Mouse (Mus musculus) heart, embryonic 15.5 days (tissue): ENCODE data around the gene Cog2. TPM values are rescaled to one million over a fixed set of nuclear protein-coding genes. Genes with fewer than 3 reads are reported as not detected.

ENCODE experiments used
- ATAC-seq: fragments of 200-750 bp; cut with Nextera tagmentation; replicated peaks from 2 replicates; pipeline ENCODE4 v1.8.0; 2017; ENCODE audit warnings: low read depth, moderate TSS enrichment; ENCODE audit not compliant: insufficient number of reproducible peaks, insufficient read depth, low FRiP score
- H3K27ac ChIP-seq: fragments of 300-500 bp; sonication (generic); 2 replicates; pipeline ENCODE4 v1.5.1; 2015; ENCODE audit warnings: mild to moderate bottlenecking, inconsistent platforms
- H3K27me3 ChIP-seq: fragments of 300-500 bp; sonication (generic); 2 replicates; pipeline ENCODE4 v1.6.1; 2015; ENCODE audit warnings: inconsistent platforms
- H3K36me3 ChIP-seq: fragments of 300-500 bp; sonication (generic); 2 replicates; pipeline ENCODE4 v1.6.1; 2015; ENCODE audit warnings: mild to moderate bottlenecking, inconsistent platforms
- H3K4me1 ChIP-seq: fragments of 300-500 bp; sonication (generic); replicated peaks from 2 replicates; pipeline ENCODE4 v1.6.1; 2015; ENCODE audit warnings: inconsistent platforms
- H3K4me2 ChIP-seq: fragments of 300-500 bp; sonication (generic); 2 replicates; pipeline ENCODE4 v1.6.1; 2015; ENCODE audit warnings: inconsistent platforms, mild to moderate bottlenecking, moderate library complexity
- H3K4me3 ChIP-seq: fragments of 300-500 bp; sonication (generic); 2 replicates; pipeline ENCODE4 v1.5.1; 2015; ENCODE audit warnings: mild to moderate bottlenecking, inconsistent platforms
- H3K9ac ChIP-seq: fragments of 300-500 bp; sonication (generic); 2 replicates; pipeline ENCODE4 v1.6.1; 2015; ENCODE audit warnings: mild to moderate bottlenecking, inconsistent platforms
- H3K9me3 ChIP-seq: fragments of 300-500 bp; sonication (generic); replicated peaks from 2 replicates; pipeline ENCODE4 v1.6.1; 2016; ENCODE audit warnings: inconsistent platforms
- WGBS: fragments of 180-500 bp; shearing (Covaris S2); methylation state at CpG from one replicate; pipeline ENCODE4 v1.1.7; 2015; ENCODE audit warnings: mixed read lengths; 5-methylcytosine and 5-hydroxymethylcytosine counted together
- polyA plus RNA-seq: library from polyadenylated mRNA; unstranded; fragments of >200 nt; fragmentation: Nextera tagmentation; extraction: Ambion mirVana; gene quantifications from 2 replicates; pipeline ENCODE4 v1.2.1, GENCODE M21; 2015

Gene Cog2
- polyA plus RNA-seq, 1 experiment from 2014 or later = 18.7 TPM

GRCm38 (mm10) chr8:124495676-124496075, 24.9 kb upstream of the Cog2 start:
- no peak for ATAC-seq
- WGBS = 79% methylated on average over 11 of the region's 11 CpGs
- Histone ChIP-seq H3K27ac (no peak overlapping the region), H3K27me3 (0 out of 2 replicates have a peak, but pooled peaks cover 7% of the 10 kb centered on the region), H3K4me3 (no peak overlapping the region), H3K9me3 (no peaks in the 10 kb centered on the region), H3K4me2 (no peak overlapping the region), H3K9ac (no peak overlapping the region), H3K4me1 (no peaks in the 10 kb centered on the region), H3K36me3 (no peaks in the 10 kb centered on the region)

GRCm38 (mm10) chr8:124496266-124496665, 24.3 kb upstream of the Cog2 start:
- 78% methylated on average over 4 of the region's 4 CpGs for WGBS
- ATAC-seq = no peak

GRCm38 (mm10) chr8:124496871-124497270, 23.7 kb upstream of the Cog2 start:
- no peak overlapping the region for H3K4me3 ChIP-seq
- H3K9ac ChIP-seq = no peak overlapping the region
- H3K27ac ChIP-seq = no peak overlapping the region
- no peak for ATAC-seq
- 0 out of 2 replicates have a peak, but pooled peaks cover 7% of the 10 kb centered on the region for H3K27me3 ChIP-seq
- WGBS = 87% methylated on average over 5 of the region's 5 CpGs
- H3K36me3 ChIP-seq = no peaks in the 10 kb centered on the region
- no peak overlapping the region for H3K4me2 ChIP-seq
- H3K4me1 ChIP-seq = no peaks in the 10 kb centered on the region
- no peaks in the 10 kb centered on the region for H3K9me3 ChIP-seq

More at GRCm38 (mm10) chr8:124496266-124496665, 24.3 kb upstream of the Cog2 start:
- no peaks in the 10 kb centered on the region for H3K9me3 ChIP-seq
- no peak overlapping the region for H3K4me3 ChIP-seq
- no peak overlapping the region for H3K27ac ChIP-seq
- H3K4me1 ChIP-seq = no peaks in the 10 kb centered on the region
- H3K36me3 ChIP-seq = no peaks in the 10 kb centered on the region
- H3K9ac ChIP-seq = no peak overlapping the region
- 0 out of 2 replicates have a peak, but pooled peaks cover 7% of the 10 kb centered on the region for H3K27me3 ChIP-seq
- H3K4me2 ChIP-seq = no peak overlapping the region

GRCm38 (mm10) chr8:124498398-124498797, 22.2 kb upstream of the Cog2 start:
- H3K4me2 ChIP-seq = no peak overlapping the region
- no peak overlapping the region for H3K4me3 ChIP-seq
- no peak; the same call in 1 of the 2 replicates for ATAC-seq

GRCm38 (mm10) chr8:124499236-124499937, 21.2 kb upstream of the Cog2 start:
- ATAC-seq = no peak
- WGBS = 54% methylated on average over 7 of the region's 7 CpGs
- Histone ChIP-seq H3K36me3 (no peaks in the 10 kb centered on the region), H3K4me2 (no peak overlapping the region), H3K4me1 (no peaks in the 10 kb centered on the region), H3K27ac (no peak overlapping the region), H3K9ac (no peak overlapping the region), H3K4me3 (no peak overlapping the region), H3K9me3 (no peaks in the 10 kb centered on the region), H3K27me3 (0 out of 2 replicates have a peak, but pooled peaks cover 3% of the 10 kb centered on the region)

More at GRCm38 (mm10) chr8:124498398-124498797, 22.2 kb upstream of the Cog2 start:
- H3K9ac ChIP-seq = no peak overlapping the region
- no peaks in the 10 kb centered on the region for H3K36me3 ChIP-seq
- H3K27me3 ChIP-seq = 0 out of 2 replicates have a peak, but pooled peaks cover 3% of the 10 kb centered on the region
- no peaks in the 10 kb centered on the region for H3K4me1 ChIP-seq
- H3K27ac ChIP-seq = no peak overlapping the region
- H3K9me3 ChIP-seq = no peaks in the 10 kb centered on the region

GRCm38 (mm10) chr8:124499938-124500239, 20.7 kb upstream of the Cog2 start:
- Histone ChIP-seq H3K4me3 (no peak overlapping the region), H3K4me2 (no peak overlapping the region), H3K36me3 (no peaks in the 10 kb centered on the region), H3K9me3 (no peaks in the 10 kb centered on the region), H3K27ac (no peak overlapping the region), H3K4me1 (no peaks in the 10 kb centered on the region), H3K9ac (no peak overlapping the region), H3K27me3 (0 out of 2 replicates have a peak, but pooled peaks cover 3% of the 10 kb centered on the region)
- 73% methylated on average over 5 of the region's 5 CpGs for WGBS
- ATAC-seq = no peak

- Histone ChIP-seq H3K4me2 (no peak overlapping the region), H3K27ac (no peak overlapping the region), H3K4me3 (no peak overlapping the region), H3K4me1 (no peaks in the 10 kb centered on the region), H3K36me3 (no peaks in the 10 kb centered on the region), H3K9me3 (no peaks in the 10 kb centered on the region), H3K27me3 (no peaks in the 10 kb centered on the region), H3K9ac (no peak overlapping the region)
- ATAC-seq = no peak
These were observed 14.9 kb upstream of the Cog2 start for GRCm38 (mm10) chr8:124505626-124506025.

GRCm38 (mm10) chr8:124507572-124508320, 12.8 kb upstream of the Cog2 start:
- Histone ChIP-seq H3K9ac (no peak overlapping the region), H3K27ac (no peak overlapping the region), H3K4me2 (no peak overlapping the region), H3K4me1 (no peaks in the 10 kb centered on the region), H3K36me3 (no peaks in the 10 kb centered on the region), H3K27me3 (no peaks in the 10 kb centered on the region), H3K4me3 (no peak overlapping the region), H3K9me3 (no peaks in the 10 kb centered on the region)
- WGBS = 63% methylated on average over 8 of the region's 8 CpGs
- no peak for ATAC-seq

GRCm38 (mm10) chr8:124508321-124508695, 12.3 kb upstream of the Cog2 start:
- Histone ChIP-seq H3K4me3 (no peak overlapping the region), H3K36me3 (no peaks in the 10 kb centered on the region), H3K9ac (no peak overlapping the region), H3K27me3 (no peaks in the 10 kb centered on the region), H3K4me2 (no peak overlapping the region), H3K4me1 (no peaks in the 10 kb centered on the region), H3K27ac (no peak overlapping the region), H3K9me3 (no peaks in the 10 kb centered on the region)
- no peak for ATAC-seq
- 70% methylated on average over 6 of the region's 6 CpGs for WGBS

GRCm38 (mm10) chr8:124509156-124509555, 11.4 kb upstream of the Cog2 start:
- no peaks in the 10 kb centered on the region for H3K36me3 ChIP-seq
- ATAC-seq = no peak

GRCm38 (mm10) chr8:124516039-124516438, 4.5 kb upstream of the Cog2 start:
- Histone ChIP-seq H3K9me3 (no peaks in the 10 kb centered on the region), H3K9ac (no peak overlapping the region), H3K4me1 (no peaks in the 10 kb centered on the region), H3K36me3 (no peaks in the 10 kb centered on the region), H3K4me2 (no peak overlapping the region), H3K27ac (no peak overlapping the region), H3K4me3 (no peak overlapping the region), H3K27me3 (peaks cover 3% of the 10 kb centered on the region; the same call in 1 of the 2 replicates)
- no peak for ATAC-seq
- WGBS = 65% methylated on average over 3 of the region's 3 CpGs

More at GRCm38 (mm10) chr8:124509156-124509555, 11.4 kb upstream of the Cog2 start:
- Histone ChIP-seq H3K4me3 (no peak overlapping the region), H3K9me3 (no peaks in the 10 kb centered on the region), H3K4me1 (no peaks in the 10 kb centered on the region), H3K4me2 (no peak overlapping the region), H3K27ac (no peak overlapping the region), H3K9ac (no peak overlapping the region), H3K27me3 (no peaks in the 10 kb centered on the region)
- WGBS = 59% methylated on average over 3 of the region's 3 CpGs
